Mouse (Mus musculus) brain, embryonic 14.5 days (tissue): ENCODE data around the gene Mitf. TPM values are rescaled to one million over a fixed set of nuclear protein-coding genes. Genes with fewer than 3 reads are reported as not detected.
A peak's percentile ranks its signal among the peaks of the same experiment; 100 is the strongest.

Experiments
- DNase-seq: peaks from one replicate; pipeline ENCODE4 v3.0.0-alpha.2; 2011; ENCODE audit warnings: low read depth
- CTCF ChIP-seq: fragments of 200-500 bp; IDR thresholded peaks from 2 replicates; pipeline ENCODE4 v1.5.1; 2012; ENCODE audit warnings: inconsistent platforms, mild to moderate bottlenecking, moderate library complexity, borderline replicate concordance; ENCODE audit not compliant: insufficient read depth, insufficient read length; ENCODE audit errors: extremely low read depth
- POLR2A ChIP-seq: fragments of 200-500 bp; IDR thresholded peaks from 2 replicates; pipeline ENCODE4 v1.6.1; 2012; ENCODE audit warnings: mild to moderate bottlenecking, inconsistent platforms, borderline replicate concordance; ENCODE audit not compliant: poor library complexity, insufficient read depth, insufficient read length, severe bottlenecking; ENCODE audit errors: extremely low read depth
- polyA plus RNA-seq: library from polyadenylated mRNA; depleted of rRNA; stranded (reverse); fragments of >200 nt; gene quantifications from 2 replicates; pipeline ENCODE4 v1.2.3, GENCODE M21; 2012

Gene Mitf
- polyA plus RNA-seq, 1 experiment: 2.5 TPM

DNA sequence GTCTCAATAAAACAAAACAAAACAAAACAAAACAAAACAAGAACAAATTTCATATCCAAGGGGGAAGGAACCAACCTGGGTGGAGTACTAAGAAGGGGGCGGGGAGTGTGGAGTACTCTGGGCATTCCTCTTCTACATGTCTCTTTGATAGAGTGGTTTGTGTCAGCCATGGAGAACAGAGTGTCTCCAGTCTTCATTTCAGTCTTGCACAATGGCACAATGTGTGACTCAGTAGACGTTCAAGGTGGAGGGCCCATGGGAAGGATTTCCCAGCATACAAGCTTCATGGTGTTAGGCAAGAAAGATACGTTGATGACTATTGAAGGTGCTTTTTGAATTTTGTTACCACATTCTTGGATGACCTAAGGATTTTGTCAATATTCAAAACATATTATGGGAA, 117.4 kb downstream of the Mitf start:
- no peak for DNase-seq
- TF ChIP-seq POLR2A: no peak
- TF ChIP-seq CTCF: no peak

- DNase-seq: no peak
- TF ChIP-seq CTCF: no peak
- TF ChIP-seq POLR2A: no peak
These were observed 122.2 kb downstream of the Mitf start for GRCm38 (mm10) chr6:97929051-97929450.

GRCm38 (mm10) chr6:97929466-97929865, 122.6 kb downstream of the Mitf start:
- TF ChIP-seq POLR2A (no peak), CTCF (no peak)
- no peak for DNase-seq

DNA sequence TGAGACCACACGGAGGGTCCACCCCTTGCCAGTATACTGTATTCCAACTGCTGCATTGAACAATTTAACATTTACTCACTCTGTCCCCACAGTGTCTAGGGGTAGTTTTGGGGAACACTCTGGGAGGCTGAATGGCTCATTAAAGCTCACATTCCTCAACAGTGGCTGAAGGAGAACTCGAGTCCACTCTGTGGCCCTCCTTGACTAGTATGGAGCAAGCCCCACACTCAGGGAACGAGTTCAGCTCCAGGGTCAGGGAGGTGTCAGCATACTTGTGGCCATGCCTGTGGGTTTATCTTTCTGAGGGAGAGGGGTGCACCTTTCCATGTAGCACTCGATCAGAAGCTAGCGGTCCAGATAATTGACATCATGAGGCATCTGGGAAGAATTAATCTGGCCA, 130.3 kb downstream of the Mitf start:
- TF ChIP-seq CTCF: no peak
- no peak for TF ChIP-seq POLR2A
- no peak for DNase-seq

DNA sequence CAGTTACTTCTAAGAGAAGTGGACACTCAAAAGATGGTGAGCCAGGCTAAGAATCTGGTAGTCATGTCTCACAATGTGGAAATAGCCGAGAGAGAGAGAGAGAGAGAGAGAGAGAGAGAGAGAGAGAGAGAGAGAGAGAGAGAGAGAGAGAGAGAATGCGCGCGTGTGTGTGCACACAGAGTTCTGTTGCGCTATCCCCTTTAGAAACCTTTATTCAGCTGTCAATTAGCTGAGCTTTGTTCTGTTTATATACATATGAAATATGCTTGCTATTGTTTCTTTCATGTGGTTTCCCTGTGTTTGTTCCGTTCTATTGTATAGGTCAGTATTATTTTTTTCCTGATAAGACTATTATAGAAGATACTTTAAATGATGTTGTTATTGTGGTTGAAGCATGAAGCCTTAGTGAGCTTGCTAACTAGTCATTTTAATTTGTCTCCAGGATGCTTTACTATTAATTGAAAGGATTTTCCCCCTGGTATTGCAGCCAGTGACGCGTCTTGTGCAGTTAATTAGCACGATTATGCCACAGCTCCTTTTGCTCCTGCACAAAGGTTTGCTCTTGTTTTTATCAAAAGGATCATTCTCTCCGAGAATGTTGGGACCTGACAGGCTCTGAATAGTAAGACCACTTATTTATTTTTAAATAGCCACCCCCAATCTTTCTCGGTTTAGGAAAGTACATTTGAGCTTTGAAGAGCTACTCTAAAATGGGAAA, 131.2 kb downstream of the Mitf start:
- peak; percentile 89 for DNase-seq
- TF ChIP-seq CTCF (no peak), POLR2A (no peak)

- TF ChIP-seq POLR2A (no peak), CTCF (no peak)
- peak; percentile 64 for DNase-seq
These were observed 134.1 kb downstream of the Mitf start for GRCm38 (mm10) chr6:97940916-97941315.

DNA sequence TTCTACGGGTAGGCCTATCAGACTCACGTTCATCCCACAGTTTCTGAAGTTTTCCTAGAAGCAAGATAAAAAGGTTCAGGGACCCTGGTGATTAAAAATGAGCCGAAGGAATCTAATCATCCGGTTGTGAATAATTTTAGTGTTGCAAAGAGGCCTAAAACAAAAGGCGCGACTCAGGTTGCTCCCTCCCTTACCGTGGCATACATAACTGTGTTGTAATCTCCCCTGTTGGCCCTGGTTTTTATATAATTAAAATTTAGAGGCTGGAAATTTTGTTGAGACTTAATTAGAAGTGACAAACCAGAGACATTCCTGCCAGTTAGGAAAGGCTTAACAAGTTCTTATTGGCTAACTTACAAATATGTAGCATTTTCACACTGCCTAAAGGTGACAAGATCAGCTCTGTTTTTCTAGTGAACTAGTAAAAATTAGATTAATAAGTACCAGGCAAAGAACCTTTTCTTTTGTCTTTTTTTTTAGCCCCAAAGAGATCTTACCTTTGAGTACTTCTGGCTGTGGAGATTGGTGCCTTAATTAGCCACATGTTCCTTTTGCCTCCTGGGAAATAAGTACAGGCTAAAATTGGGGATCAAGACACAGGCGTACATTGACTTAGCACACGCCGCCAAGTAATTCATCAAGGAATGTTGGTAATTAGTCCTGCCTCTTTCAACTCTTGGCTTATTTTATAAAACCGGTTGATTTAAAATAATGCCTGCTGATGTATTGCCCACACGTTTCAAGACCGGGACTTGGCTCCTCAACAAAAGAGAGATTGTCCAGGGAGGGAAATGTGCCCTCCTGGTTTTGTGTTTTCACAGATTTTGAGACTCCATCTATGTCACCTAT, 143.4 kb downstream of the Mitf start:
- DNase-seq: peak; percentile 91
- no peak for TF ChIP-seq CTCF
- no peak for TF ChIP-seq POLR2A

GRCm38 (mm10) chr6:97950882-97951245, 144.0 kb downstream of the Mitf start:
- TF ChIP-seq POLR2A: no peak
- TF ChIP-seq CTCF: no peak
- no peak for DNase-seq

- TF ChIP-seq POLR2A (no peak), CTCF (no peak)
- no peak for DNase-seq
These were observed 144.9 kb downstream of the Mitf start for GRCm38 (mm10) chr6:97951711-97952110.

- TF ChIP-seq POLR2A (no peak), CTCF (no peak)
- DNase-seq: peak; percentile 61
These were observed 146.0 kb downstream of the Mitf start for GRCm38 (mm10) chr6:97952845-97953244.

GRCm38 (mm10) chr6:97956121-97956520, 149.3 kb downstream of the Mitf start:
- DNase-seq: no peak
- no peak for TF ChIP-seq CTCF
- no peak for TF ChIP-seq POLR2A

DNA sequence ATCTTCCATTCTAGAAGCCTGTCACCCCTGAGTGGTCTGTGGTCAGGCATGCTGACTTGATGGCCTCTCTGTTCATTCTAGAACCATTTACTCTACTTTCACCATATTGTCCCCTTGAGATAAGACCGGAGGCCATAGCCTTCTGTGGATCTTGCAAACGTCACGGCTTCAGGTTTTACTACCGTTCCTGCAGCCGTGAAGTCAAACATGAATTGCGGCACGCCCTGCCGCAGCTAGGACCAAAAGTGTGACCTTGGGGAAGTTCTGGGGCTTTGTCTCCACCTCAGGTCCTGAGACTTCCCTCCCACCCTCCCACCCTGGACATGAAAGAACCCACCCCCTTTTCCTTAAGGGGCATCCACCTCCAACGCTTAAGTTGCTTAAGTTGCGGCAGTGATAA, 149.8 kb downstream of the Mitf start:
- DNase-seq: no peak
- TF ChIP-seq POLR2A (no peak), CTCF (no peak)

GRCm38 (mm10) chr6:97958276-97958675, 151.4 kb downstream of the Mitf start:
- DNase-seq: no peak
- TF ChIP-seq POLR2A (no peak), CTCF (no peak)
